Mouse (Mus musculus) midbrain, embryonic 10.5 days (tissue): Measurements from ENCODE around the gene Traf5. TPM values are rescaled to one million over a fixed set of nuclear protein-coding genes. Genes with fewer than 3 reads are reported as not detected.

Experiments
- DNase-seq: peaks from one replicate; pipeline ENCODE4 v3.0.0-alpha.2; 2017; ENCODE audit warnings: low spot score
- H3K27ac ChIP-seq: fragments of 300-500 bp; sonication (generic); replicated peaks from 2 replicates; pipeline ENCODE4 v1.5.1; 2016; ENCODE audit warnings: mild to moderate bottlenecking
- H3K27me3 ChIP-seq: fragments of 300-500 bp; sonication (generic); 2 replicates; pipeline ENCODE4 v1.6.1; 2016; ENCODE audit warnings: low read depth, mild to moderate bottlenecking; ENCODE audit not compliant: poor library complexity, severe bottlenecking
- H3K36me3 ChIP-seq: fragments of 300-500 bp; sonication (generic); 2 replicates; pipeline ENCODE4 v1.6.1; 2016; ENCODE audit warnings: mild to moderate bottlenecking, moderate library complexity
- H3K4me1 ChIP-seq: fragments of 300-500 bp; sonication (generic); 2 replicates; pipeline ENCODE4 v1.6.1; 2016
- H3K4me3 ChIP-seq: fragments of 300-500 bp; sonication (generic); 2 replicates; pipeline ENCODE4 v1.5.1; 2016; ENCODE audit warnings: mild to moderate bottlenecking, moderate library complexity
- H3K9me3 ChIP-seq: fragments of 300-500 bp; sonication (generic); replicated peaks from 2 replicates; pipeline ENCODE4 v1.6.1; 2016; ENCODE audit warnings: mild to moderate bottlenecking
- WGBS: fragments of 180-500 bp; shearing (Covaris S2); methylation state at CpG from one replicate; pipeline ENCODE4 v1.1.7; 2016; 5-methylcytosine and 5-hydroxymethylcytosine counted together
- polyA plus RNA-seq: library from polyadenylated mRNA; unstranded; fragments of >200 nt; fragmentation: Nextera tagmentation; extraction: Ambion mirVana; gene quantifications from 2 replicates; pipeline ENCODE4 v1.2.1, GENCODE M21; 2016

Gene Traf5
- polyA plus RNA-seq, 1 experiment from 2014 or later: 3.3 TPM

DNA sequence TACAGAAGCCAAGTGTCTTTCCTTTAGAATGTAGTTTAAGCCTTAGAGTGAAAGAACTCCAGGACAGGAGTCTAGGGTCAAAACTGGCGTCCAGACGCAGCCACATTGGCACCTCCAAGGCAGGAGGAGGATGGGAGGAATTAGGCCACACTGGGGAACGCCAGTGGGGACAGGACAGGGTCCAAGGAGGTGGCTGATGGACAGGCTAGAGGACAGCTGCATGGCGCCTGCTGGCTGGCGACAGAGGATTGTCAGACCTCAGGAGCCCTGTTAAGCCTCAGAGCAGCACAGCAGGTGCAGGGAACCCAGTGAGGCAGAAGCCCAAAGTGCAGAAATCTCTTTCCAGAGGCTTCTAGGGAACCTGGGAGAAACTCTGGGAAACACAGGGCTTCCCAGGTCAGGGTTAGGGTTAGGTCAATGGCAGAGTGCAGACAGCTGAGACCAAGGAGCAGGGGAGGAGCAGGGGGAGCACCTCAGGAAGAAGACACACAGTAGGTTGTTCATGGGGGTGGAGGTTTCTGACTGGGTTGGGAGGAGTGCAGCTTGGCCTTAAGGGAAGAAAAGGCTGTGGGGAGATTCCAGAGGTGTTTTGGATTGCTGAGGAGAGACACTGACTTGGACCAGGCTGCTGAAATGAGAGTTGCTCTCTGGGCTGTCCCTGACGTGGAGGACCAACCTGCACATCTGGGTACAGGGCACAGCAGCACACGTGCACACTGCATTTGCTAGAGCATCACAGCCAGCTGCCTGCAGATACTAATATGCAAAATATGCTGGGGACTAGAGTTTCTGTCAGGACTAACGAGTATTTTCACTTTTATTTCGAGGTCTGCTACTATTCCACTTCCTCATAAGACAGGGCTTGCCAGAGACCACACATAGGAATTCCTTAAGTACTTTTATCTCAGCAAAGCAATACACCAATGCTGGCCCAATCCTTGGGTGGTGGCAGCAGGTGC is 2.9 kb downstream of the Traf5 start:
- Histone ChIP-seq H3K27ac (no peak overlapping the region), H3K4me1 (peaks cover 13% of the 10 kb centered on the region), H3K36me3 (no peaks in the 10 kb centered on the region), H3K27me3 (peaks cover 38% of the 10 kb centered on the region), H3K4me3 (no peak overlapping the region), H3K9me3 (no peaks in the 10 kb centered on the region)
- 69% methylated on average over 9 of the region's 9 CpGs for WGBS
- no peak for DNase-seq

GRCm38 (mm10) chr1:192088011-192088410 is 4.3 kb downstream of the Traf5 start:
- H3K4me3 ChIP-seq: no peak overlapping the region
- 75% methylated on average over 4 of the region's 4 CpGs for WGBS
- H3K36me3 ChIP-seq: no peaks in the 10 kb centered on the region
- no peaks in the 10 kb centered on the region for H3K9me3 ChIP-seq
- peaks cover 32% of the 10 kb centered on the region for H3K27me3 ChIP-seq
- no peak overlapping the region for H3K27ac ChIP-seq
- H3K4me1 ChIP-seq: peaks cover 13% of the 10 kb centered on the region
- DNase-seq: no peak

DNA sequence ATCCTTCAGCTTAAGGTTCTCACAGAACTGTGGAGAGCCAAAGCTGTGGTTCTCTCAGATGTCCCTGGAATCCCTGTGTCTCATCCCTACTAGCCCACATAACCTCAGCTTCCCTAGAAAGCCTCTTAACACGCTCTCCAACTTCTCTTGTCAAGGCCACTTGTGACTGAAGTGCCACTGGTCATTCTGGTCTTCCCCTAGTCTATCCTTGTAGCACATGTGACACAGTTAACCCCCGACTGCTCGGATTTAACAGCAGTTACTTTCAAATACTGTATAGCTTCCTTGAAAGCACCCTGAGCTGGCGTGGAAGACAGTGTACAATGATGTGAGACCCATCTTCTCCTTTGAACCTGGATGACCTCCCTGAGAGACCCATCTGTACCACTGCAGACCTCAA is 5.3 kb downstream of the Traf5 start:
- peaks cover 5% of the 10 kb centered on the region for H3K4me1 ChIP-seq
- WGBS: 78% methylated on average over 4 of the region's 4 CpGs

DNA sequence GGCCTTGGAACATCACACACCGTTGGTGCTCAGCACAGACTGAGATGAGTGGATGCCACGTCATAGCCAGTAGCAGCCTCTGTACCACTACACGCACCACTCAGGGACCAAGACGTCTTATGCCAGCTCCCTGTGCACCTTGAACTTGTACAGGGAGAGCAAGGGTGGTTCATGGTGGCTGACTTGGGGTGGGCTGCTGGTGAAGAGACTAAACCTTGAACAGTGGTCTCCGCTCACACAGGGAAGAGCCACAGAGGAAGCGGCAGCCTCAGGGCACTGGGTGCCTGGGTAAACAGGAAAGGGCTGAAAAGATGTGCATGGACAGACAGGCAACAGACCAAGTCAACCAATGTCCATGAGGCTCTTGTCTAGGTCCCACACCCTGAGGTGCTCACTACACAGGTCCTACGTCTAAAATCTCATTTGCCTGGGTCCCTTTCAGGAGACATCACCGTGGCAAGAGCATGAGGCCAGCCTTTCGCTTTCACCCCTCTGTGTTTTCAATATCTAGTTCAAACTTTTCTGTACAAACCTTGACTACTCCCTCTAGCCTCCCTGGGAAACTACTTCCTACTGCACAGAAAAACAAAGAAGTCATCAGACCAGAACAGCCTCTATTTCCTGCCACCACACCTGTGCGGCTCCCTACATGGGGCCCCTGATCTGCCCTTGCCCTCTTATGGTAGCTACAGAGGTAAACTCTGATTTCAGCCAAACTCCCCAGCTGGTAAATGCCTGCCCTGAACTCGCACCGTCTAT is 5.9 kb downstream of the Traf5 start:
- no peak for DNase-seq
- 88% methylated on average over 12 of the region's 12 CpGs for WGBS
- H3K36me3 ChIP-seq: no peaks in the 10 kb centered on the region
- H3K4me1 ChIP-seq: no peaks in the 10 kb centered on the region
- peaks cover 4% of the 10 kb centered on the region for H3K9me3 ChIP-seq
- no peak overlapping the region for H3K27ac ChIP-seq
- H3K27me3 ChIP-seq: peaks cover 25% of the 10 kb centered on the region
- no peak overlapping the region for H3K4me3 ChIP-seq

More for the DNA sequence above, 5.3 kb downstream of the Traf5 start:
- no peak overlapping the region for H3K27ac ChIP-seq
- DNase-seq: no peak
- no peaks in the 10 kb centered on the region for H3K9me3 ChIP-seq
- H3K27me3 ChIP-seq: peaks cover 32% of the 10 kb centered on the region
- no peaks in the 10 kb centered on the region for H3K36me3 ChIP-seq
- H3K4me3 ChIP-seq: no peak overlapping the region

DNA sequence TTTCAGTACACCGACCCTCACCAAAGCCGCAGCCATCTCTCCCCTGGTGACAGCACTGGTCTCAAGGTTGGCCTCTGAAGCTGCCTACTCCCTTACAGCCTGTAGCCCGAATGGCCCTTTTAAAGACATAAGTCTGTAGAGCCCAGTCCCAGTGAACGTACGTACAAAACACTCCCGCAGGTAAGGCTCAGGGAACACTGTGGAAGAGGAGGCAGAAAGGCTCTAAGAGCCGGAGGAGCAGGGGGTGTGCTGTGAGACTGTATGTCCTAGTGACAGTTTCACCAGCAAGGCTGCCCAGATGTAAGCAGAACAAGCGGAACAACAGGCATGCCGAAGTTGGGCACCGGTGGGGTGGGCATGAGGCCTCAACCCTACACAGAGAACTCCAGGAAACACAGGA is 7.1 kb downstream of the Traf5 start:
- Histone ChIP-seq H3K27ac (no peak overlapping the region), H3K4me3 (no peak overlapping the region), H3K4me1 (no peaks in the 10 kb centered on the region), H3K9me3 (peaks cover 13% of the 10 kb centered on the region), H3K36me3 (no peaks in the 10 kb centered on the region), H3K27me3 (peaks cover 13% of the 10 kb centered on the region)
- no peak for DNase-seq
- 90% methylated on average over 10 of the region's 10 CpGs for WGBS

GRCm38 (mm10) chr1:192082646-192083045 is 9.7 kb downstream of the Traf5 start:
- Histone ChIP-seq H3K4me1 (no peaks in the 10 kb centered on the region), H3K9me3 (peaks cover 13% of the 10 kb centered on the region), H3K27me3 (no peaks in the 10 kb centered on the region), H3K4me3 (no peak overlapping the region), H3K27ac (no peak overlapping the region), H3K36me3 (no peaks in the 10 kb centered on the region)
- 82% methylated on average over 1 of the region's 1 CpGs for WGBS
- DNase-seq: no peak

DNA sequence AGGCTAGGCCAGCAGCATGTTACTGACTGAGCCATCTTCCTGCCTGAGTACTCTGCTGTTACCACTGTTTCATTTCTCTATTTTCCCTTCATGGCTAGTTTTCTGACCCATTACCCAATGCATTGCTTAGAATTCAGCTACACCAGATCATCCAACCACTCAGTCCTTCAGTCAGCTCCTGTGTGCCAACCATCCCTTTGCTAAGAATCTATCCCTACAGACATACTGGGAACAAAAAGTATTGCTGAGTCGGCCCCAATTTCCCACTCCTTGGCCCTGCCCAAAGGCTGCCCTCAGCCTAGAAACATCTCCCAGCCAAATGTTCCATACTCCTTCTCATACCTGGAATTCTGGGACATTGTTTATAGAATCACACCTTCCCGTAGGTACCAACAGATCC is 11.2 kb downstream of the Traf5 start:
- no peak for DNase-seq
- Histone ChIP-seq H3K27ac (no peak overlapping the region), H3K27me3 (no peaks in the 10 kb centered on the region), H3K9me3 (peaks cover 13% of the 10 kb centered on the region), H3K36me3 (no peaks in the 10 kb centered on the region), H3K4me3 (no peak overlapping the region), H3K4me1 (no peaks in the 10 kb centered on the region)
- 93% methylated on average over 2 of the region's 2 CpGs for WGBS

DNA sequence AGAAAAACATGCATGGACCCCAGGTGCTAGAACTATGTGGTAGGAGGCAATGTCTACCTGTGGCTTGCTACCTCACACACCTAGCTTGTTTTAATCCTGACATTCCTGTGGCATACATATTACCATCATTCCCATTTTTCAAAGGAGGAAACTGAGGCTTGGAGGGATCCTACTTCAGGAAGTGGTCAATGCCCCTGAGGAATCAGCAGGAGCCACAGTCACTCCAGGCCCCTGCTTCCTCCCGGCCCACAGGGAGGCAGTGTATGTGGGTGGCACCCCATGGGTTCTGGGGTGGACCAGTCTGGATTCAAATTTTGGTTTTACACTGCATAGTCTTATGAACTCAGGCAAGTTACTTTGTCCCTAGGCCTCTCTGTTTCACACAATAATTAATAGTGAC is 13.2 kb downstream of the Traf5 start:
- Histone ChIP-seq H3K36me3 (no peaks in the 10 kb centered on the region), H3K4me1 (0 out of 2 replicates have a peak, but pooled peaks cover 3% of the 10 kb centered on the region), H3K27me3 (no peaks in the 10 kb centered on the region), H3K4me3 (no peak overlapping the region), H3K9me3 (peaks cover 13% of the 10 kb centered on the region), H3K27ac (no peak overlapping the region)
- DNase-seq: no peak
- WGBS: 72% methylated on average over 1 of the region's 1 CpGs

DNA sequence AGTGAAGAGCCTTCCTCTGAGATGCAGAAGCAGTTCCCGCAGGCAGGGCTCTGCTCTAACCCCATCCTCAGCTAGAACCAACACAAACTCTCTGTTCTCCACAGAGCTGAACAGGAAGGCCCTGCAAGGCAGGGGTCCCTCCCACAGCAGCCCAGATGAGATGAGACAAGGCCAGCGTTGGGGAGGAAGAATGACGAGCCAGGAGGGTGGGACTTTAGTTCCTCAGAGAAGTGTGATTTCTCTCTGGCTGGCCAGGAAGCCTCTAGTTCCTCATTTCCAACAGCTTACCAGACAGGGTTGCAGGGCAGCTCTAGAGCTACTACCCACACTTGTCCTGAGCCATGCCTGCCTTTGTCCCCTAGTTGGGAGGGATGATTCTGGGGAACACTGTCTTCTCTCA is 14.0 kb downstream of the Traf5 start:
- 72% methylated on average over 3 of the region's 3 CpGs for WGBS
- 0 out of 2 replicates have a peak, but pooled peaks cover 3% of the 10 kb centered on the region for H3K4me1 ChIP-seq
- H3K36me3 ChIP-seq: no peaks in the 10 kb centered on the region
- no peak overlapping the region for H3K4me3 ChIP-seq
- no peaks in the 10 kb centered on the region for H3K27me3 ChIP-seq
- H3K27ac ChIP-seq: no peak overlapping the region
- H3K9me3 ChIP-seq: peaks cover 13% of the 10 kb centered on the region
- DNase-seq: no peak

GRCm38 (mm10) chr1:192076796-192077535 is 15.4 kb downstream of the Traf5 start:
- H3K27me3 ChIP-seq: no peaks in the 10 kb centered on the region
- H3K9me3 ChIP-seq: peaks cover 13% of the 10 kb centered on the region
- no peak overlapping the region for H3K4me3 ChIP-seq
- no peaks in the 10 kb centered on the region for H3K36me3 ChIP-seq
- no peak overlapping the region for H3K27ac ChIP-seq
- 0 out of 2 replicates have a peak, but pooled peaks cover 5% of the 10 kb centered on the region for H3K4me1 ChIP-seq
- DNase-seq: no peak

DNA sequence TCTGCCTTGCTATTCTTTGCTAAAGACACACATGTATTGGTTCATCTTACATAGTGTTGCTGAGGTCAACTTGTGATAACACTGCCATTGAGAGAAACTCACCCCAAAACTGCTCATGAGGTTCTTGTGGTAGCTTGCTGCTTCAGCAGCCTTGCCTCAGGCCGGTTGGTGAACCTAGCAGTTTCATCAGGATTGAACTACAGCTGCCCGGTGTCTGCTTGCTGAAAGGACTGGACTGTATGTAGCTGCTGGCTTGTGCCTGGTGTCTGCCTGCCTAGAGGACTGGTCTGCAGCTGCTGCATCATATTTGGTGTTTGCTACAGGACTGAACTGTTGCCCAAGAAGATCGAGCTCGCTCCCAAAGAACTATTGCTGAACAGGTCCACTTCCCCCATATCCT is 16.3 kb downstream of the Traf5 start:
- no peaks in the 10 kb centered on the region for H3K36me3 ChIP-seq
- H3K4me1 ChIP-seq: 0 out of 2 replicates have a peak, but pooled peaks cover 5% of the 10 kb centered on the region
- no peak for DNase-seq
- H3K27ac ChIP-seq: no peak overlapping the region
- 85% methylated on average over 4 of the region's 4 CpGs for WGBS
- no peaks in the 10 kb centered on the region for H3K27me3 ChIP-seq
- no peak overlapping the region for H3K4me3 ChIP-seq
- H3K9me3 ChIP-seq: peaks cover 5% of the 10 kb centered on the region; the same call in 1 of the 2 replicates

DNA sequence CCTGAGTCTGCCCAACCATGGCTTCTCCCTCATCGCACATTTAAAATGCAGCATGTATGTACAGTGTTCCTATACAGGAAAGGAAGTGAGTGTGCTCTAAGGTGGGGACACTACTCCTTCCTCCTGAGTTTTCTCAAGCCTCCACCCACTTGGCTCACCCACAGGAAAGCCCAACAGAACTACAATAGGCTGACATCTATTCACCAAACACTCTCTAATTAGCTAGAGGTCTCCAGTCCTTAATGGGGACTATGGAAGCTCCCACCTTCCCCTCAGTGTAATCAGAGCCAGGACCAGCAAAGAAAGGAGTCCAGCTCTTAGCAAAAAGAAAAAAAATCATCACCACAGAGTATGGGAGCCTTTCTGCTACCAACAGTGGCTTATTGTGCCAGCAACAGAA is 17.5 kb downstream of the Traf5 start:
- WGBS: 80% methylated on average over 1 of the region's 1 CpGs
- Histone ChIP-seq H3K9me3 (no peaks in the 10 kb centered on the region), H3K4me1 (peaks cover 14% of the 10 kb centered on the region), H3K27ac (no peak overlapping the region), H3K4me3 (no peak overlapping the region), H3K36me3 (no peaks in the 10 kb centered on the region), H3K27me3 (no peaks in the 10 kb centered on the region)
- DNase-seq: no peak
